Comparison of ENCODE assay signal across 32 mouse cellular contexts in the genomic region with DNA sequence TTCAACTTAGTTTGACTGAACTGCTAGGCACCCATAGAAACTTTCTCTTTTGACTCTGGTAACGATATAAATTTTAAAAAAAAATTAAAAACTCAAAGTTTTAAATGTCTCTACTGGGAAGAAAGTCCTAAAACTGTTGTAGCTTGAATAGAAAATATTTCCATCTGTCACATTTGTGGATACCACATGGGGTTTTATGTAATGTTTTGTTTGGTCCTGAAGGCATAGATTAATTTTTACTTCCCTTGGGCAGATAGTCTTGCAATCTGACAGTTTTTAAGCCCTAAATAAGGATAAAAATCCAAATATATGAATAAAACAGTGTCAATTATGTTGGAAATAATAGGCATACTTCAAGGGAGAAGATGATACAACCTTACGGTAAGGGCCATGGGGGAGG.
"Had no signal": no experiment of that assay in that cellular context is flagged by ENCODE, and none has a peak within 500 bp of the region (broad histone marks: within the 10 kb centered on the region; RNA-seq: fewer than 3 reads in every experiment).

No protein-coding gene starts in this region.

- ATAC-seq: hindbrain, embryonic 16.5 days; hindbrain, postnatal 0 days; inflammation-experienced regulatory T-cells, adult 6 months; intestine, embryonic 15.5 days; intestine, embryonic 16.5 days; intestine, postnatal 0 days had no signal

- H3K27ac ChIP-seq: heart, embryonic 10.5 days; heart, embryonic 13.5 days; heart, embryonic 15.5 days; hindbrain, embryonic 10.5 days; hindbrain, embryonic 12.5 days; hindbrain, embryonic 13.5 days; hindbrain, embryonic 14.5 days; hindbrain, embryonic 15.5 days; hindbrain, postnatal 0 days; intestine, embryonic 15.5 days; kidney, embryonic 15.5 days; kidney, postnatal 0 days had no signal

- H3K4me3 ChIP-seq: heart, embryonic 10.5 days; heart, embryonic 12.5 days; heart, embryonic 13.5 days; heart, embryonic 15.5 days; hindbrain, embryonic 10.5 days; hindbrain, embryonic 12.5 days; hindbrain, embryonic 13.5 days; hindbrain, embryonic 15.5 days; intestine, embryonic 15.5 days; kidney, embryonic 15.5 days had no signal

- DNase-seq: heart, postnatal 10 days; heart, postnatal 14 days; heart, postnatal 36 days; heart, postnatal 4 days; kidney, adult 11 months; kidney, adult 18-20 months; kidney, adult 2 months; kidney, adult 8-10 months; kidney, adult 9 months; kidney, postnatal 10 days; kidney, postnatal 14 days; kidney, postnatal 25 days; kidney, postnatal 36 days; kidney, postnatal 4 days; layer of hippocampus, adult 9-11 months had no signal
